Mouse (Mus musculus) lung, adult 2 months (tissue): ENCODE measurements around the gene Dstyk. TPM values are rescaled to one million over a fixed set of nuclear protein-coding genes. Genes with fewer than 3 reads are reported as not detected.
"Not testable (repeated sequence)": the region's sequence is repeated elsewhere in the genome, so short reads cannot be mapped to it uniquely, and the experiment has no call there.

Experiments used
- DNase-seq: peaks from one replicate; pipeline ENCODE4 v3.0.0; 2022
- H3K4me1 ChIP-seq: fragments of 200-500 bp; 2 replicates; pipeline ENCODE4 v1.6.1; 2011; ENCODE audit warnings: low read length; ENCODE audit not compliant: control insufficient read depth, insufficient read depth
- H3K4me3 ChIP-seq: fragments of 200-500 bp; replicated peaks from 2 replicates; pipeline ENCODE3; 2011; ENCODE audit warnings: low read depth, mild to moderate bottlenecking, control low read depth, low read length; ENCODE audit errors: extremely low read depth
- CTCF ChIP-seq: fragments of 200-500 bp; IDR thresholded peaks from 2 replicates; pipeline ENCODE4 v1.5.1; 2011; ENCODE audit warnings: mild to moderate bottlenecking, low read length, control low read depth; ENCODE audit not compliant: insufficient read depth
- POLR2A ChIP-seq: fragments of 200-500 bp; IDR thresholded peaks from 2 replicates; pipeline ENCODE4 v1.6.1; 2011; ENCODE audit warnings: low read depth, mild to moderate bottlenecking, control low read depth, low read length, borderline replicate concordance; ENCODE audit errors: extremely low read depth
- WGBS: fragments of 180-500 bp; shearing (Covaris S2); methylation state at CpG from one replicate; pipeline ENCODE4 v1.1.7; 2018; 5-methylcytosine and 5-hydroxymethylcytosine counted together
- polyA plus RNA-seq: library from polyadenylated mRNA; depleted of rRNA; stranded (reverse); fragments of >200 nt; gene quantifications from 2 replicates; pipeline ENCODE4 v1.2.3, GENCODE M21; 2012

The Dstyk gene
- polyA plus RNA-seq, 1 experiment, result 17.7 TPM

DNA sequence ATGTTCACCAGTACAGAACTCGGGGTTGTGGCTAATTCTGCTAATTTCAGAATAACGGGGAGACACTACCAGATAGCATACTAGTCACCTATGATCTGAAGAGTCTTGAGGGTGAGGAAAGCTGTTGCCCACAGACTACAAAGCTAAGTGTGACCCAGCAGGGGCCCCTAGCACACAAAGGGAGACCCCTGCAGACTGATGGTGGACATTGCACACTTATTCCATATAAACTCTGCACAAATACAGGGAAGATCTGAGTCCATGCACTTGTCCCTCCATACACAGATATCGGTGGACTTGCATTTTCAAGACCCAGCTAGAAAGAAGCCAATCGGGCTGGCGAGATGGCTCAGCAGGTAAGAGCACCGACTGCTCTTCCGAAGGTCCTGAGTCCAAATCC, 52.2 kb downstream of the Dstyk start:
- 90% methylated on average over 7 of the region's 7 CpGs for WGBS
- H3K4me1 ChIP-seq, result no peaks in the 10 kb centered on the region
- no peak for DNase-seq
- H3K4me3 ChIP-seq, result no peak overlapping the region
- TF ChIP-seq POLR2A (no peak), CTCF (0 out of 2 replicates have a peak, but pooled peaks have one; percentile 3)

DNA sequence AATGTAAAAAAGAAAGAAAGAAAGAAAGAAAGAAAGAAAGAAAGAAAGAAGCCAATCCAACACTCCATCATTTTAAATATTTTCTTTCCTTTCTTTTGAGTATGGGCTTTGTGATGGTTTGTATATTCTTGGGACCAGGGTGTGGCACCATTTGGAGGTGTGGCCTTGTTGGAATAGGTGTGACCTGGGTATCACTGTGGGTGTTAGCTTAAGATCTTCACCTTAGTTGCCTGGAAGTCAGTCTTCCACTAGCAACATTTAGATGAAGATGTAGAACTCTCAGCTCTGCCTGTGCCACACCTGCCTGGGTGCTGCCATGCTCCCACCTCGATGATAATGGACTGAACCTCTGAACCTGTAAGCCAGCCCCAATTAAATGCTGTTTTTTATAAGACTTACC, 52.7 kb downstream of the Dstyk start:
- not testable (repeated sequence) for H3K4me1 ChIP-seq, H3K4me3 ChIP-seq, DNase-seq
- 77% methylated on average over 1 of the region's 1 CpGs for WGBS

DNA sequence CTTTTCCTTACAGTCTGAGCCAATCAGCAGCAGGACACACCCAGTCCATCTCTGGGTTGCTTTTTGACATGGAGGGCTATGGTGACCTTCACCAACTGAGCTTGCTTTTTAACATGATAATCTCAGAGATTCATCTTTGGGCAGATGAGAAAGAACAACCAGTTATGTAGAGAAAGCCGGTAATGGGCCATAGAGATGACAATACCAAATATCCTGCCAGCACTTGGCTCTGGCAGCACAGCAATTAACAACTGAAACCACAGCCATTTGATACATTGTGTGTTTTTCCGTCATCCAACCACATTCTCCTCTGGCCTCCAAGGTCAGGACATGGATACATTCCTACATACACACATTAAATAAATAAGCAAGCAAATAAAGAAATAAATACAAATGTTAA, 53.7 kb downstream of the Dstyk start:
- TF ChIP-seq CTCF (no peak), POLR2A (no peak)
- Histone ChIP-seq H3K4me3 (no peak overlapping the region), H3K4me1 (no peaks in the 10 kb centered on the region)
- WGBS, result 78% methylated on average over 2 of the region's 2 CpGs
- no peak for DNase-seq

DNA sequence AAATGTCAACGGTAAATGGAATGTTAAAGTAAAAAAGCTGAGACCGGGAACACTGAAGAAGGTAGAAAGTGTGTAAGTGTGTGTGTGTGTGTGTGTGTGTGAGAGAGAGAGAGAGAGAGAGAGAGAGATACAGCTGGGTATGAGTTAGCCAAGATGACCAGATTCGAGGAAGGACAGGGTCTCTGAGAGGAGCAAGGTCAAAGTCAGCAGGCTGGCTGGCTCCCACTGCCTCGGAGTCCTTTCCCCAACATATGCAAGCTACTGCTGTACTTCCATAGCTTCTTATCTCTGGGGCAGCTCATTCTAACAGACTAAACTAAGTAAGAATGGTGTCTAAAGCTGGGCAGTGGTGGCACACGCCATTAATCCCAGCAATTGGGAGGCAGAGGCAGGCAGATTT, 54.1 kb downstream of the Dstyk start:
- Histone ChIP-seq H3K4me1 (peaks cover 3% of the 10 kb centered on the region), H3K4me3 (no peak overlapping the region)
- no peak for DNase-seq
- no peak for TF ChIP-seq POLR2A
- no peak for TF ChIP-seq CTCF
- WGBS, result 84% methylated on average over 5 of the region's 5 CpGs

DNA sequence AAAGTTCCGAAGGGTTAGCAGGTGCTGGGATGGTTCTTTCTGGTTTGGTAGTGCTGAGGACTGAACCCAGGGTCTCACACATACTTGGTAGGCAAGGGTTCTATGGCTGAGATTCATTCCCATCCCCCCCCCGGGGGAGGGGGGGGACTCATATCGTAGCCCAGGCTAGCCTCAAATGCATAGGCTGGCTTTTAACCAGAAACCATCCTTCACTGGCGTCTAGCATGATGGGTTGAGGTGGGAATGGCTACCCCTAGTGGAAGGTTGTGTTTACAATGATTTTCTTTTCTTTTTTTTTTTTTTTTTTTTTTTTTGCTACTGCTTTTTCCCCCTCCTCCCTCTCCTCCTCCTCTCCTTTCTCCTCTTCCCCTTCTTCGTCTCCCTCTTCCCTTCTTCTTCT, 55.2 kb downstream of the Dstyk start:
- WGBS, result 43% methylated on average over 5 of the region's 5 CpGs
- H3K4me1 ChIP-seq, result peaks cover 4% of the 10 kb centered on the region
- no peak for TF ChIP-seq POLR2A
- TF ChIP-seq CTCF, result 0 out of 2 replicates have a peak, but pooled peaks have one; percentile 2
- H3K4me3 ChIP-seq, result no peak overlapping the region
- no peak for DNase-seq

DNA sequence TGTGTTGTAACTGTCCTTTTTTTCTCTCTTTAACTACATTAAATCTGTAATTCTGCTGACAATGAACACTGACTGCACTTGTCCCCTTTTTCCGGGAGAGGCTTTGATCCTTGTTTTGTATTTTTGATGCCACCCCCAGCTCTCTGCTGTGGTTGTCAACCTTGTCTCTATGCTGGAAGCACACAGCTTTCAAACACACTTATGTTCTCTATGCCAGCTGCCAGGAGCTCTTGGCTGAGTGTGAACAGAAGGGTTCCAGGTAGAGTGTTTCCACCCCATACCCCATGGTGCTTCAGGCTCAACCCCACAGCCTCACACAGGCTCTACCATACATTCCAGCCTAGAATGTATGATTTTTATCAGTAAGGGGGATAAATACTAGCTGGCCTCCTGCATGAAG, 57.1 kb downstream of the Dstyk start:
- no peak overlapping the region for H3K4me3 ChIP-seq
- WGBS, result 61% methylated on average over 1 of the region's 1 CpGs
- H3K4me1 ChIP-seq, result peaks cover 9% of the 10 kb centered on the region
- DNase-seq, result no peak
- no peak for TF ChIP-seq POLR2A

DNA sequence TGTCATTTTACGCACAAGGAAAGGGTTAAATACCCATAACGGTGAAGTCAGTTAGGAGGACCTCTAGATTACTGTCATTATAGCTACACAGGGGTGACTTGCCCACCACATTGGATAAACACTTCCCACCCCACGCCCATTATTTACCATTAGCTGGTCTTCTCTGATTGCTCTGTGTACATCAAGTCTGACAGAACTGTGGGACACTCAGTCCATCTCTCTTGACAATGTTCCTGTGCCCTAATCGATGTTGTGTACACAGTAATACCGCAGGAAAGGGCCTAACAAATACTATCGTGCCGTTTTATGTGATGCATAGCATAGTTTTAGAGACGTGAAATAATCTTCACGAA, 59.2 kb downstream of the Dstyk start:
- no peak for DNase-seq
- H3K4me3 ChIP-seq, result peak overlapping the region; percentile 85
- 4% methylated on average over 9 of the region's 9 CpGs for WGBS
- no peak for TF ChIP-seq CTCF
- TF ChIP-seq POLR2A, result no peak
- H3K4me1 ChIP-seq, result peaks cover 9% of the 10 kb centered on the region

DNA sequence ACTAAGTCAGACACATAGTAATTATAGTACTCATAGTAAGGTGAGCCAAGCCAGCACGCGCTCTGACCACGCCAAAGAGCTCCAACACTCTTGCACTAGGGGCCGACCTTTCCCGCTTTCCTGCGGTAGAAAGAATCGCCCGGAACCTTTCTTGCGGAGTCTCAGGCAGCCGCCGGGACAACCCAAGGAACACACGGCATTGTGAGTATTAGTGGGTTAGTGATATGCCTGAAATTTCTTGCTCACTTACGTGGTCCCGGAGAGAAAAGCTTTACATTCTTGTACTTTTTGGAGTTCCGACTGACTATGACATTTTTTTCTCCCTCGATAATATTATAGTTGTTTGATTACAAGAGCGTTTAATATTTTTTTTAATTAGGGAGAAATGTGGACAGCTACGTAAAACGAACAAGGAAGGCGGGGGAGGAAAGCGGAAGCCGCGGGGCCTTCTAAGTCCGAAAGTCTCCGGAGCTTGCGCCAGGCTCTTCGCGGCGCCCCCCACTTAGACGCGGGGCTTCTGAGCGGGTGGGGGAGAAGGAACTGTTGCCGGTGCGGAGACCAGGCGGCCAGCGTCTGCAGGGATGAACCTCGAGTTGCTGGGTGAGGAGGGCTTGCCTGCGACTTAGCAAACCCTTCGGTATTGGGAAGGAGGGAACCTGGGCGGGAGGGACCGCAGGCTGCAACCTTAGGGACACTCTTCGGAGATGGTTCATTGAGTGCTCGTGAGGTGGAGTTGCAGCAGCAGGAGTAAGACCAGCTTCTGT, 59.8 kb downstream of the Dstyk start, which contains the start of gene Rbbp5:
Gene Rbbp5, plus strand, starts transcription at position 438 of the 764 bp plus-strand sequence.
- Histone ChIP-seq H3K4me1 (peaks cover 9% of the 10 kb centered on the region), H3K4me3 (peak within 1 kb of the TSS; percentile 85)
- TF ChIP-seq POLR2A (peak; percentile 55; the same call in 1 of the 2 replicates), CTCF (no peak)
- DNase-seq, result peak; percentile 88
- under 1% methylated on average over 43 of the region's 43 CpGs for WGBS

DNA sequence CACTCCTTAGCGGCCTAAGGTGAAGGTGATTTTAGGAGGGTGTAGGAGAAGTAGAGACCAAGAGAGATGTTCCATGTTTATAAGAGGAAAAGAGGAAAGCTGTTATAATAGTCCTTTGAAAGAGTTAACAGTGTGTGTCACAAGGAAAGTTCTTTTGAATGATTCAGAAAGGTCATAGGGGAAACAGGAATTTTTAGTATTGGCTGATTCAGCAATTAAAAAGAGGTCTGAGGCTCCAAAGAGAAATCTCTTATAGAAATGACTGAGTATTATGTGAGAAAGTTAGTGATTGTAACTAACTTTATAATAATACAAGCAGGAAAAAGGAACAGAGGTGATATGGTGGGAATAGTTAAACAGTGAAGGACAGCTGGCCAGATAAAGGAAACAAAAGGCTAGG, 62.1 kb downstream of the Dstyk start:
- Histone ChIP-seq H3K4me1 (peaks cover 9% of the 10 kb centered on the region), H3K4me3 (no peak overlapping the region)
- DNase-seq, result no peak
- 86% methylated on average over 1 of the region's 1 CpGs for WGBS
- TF ChIP-seq CTCF (no peak), POLR2A (no peak)

DNA sequence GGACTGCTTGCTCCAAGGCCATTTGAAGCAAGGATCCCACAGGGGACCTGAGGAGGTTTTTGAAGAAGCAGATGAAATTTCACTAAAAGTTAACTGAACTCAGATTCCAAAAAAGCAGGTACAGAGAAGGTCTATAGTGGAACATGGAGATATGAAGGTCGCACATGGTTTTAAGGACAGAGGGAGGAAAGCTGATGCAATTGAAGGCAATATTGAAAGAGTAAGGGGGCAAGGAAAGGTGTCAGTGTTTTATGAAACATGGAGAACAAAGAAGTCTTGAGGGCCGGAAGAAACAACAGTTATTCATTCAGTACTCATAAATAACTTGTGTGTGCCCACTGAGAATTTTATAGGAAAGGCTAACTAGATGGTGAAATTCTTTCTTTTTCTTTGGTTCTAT, 64.3 kb downstream of the Dstyk start:
- WGBS, result 90% methylated on average over 2 of the region's 2 CpGs
- TF ChIP-seq CTCF (no peak), POLR2A (no peak)
- Histone ChIP-seq H3K4me1 (peaks cover 5% of the 10 kb centered on the region), H3K4me3 (no peak overlapping the region)
- no peak for DNase-seq
